Mouse (Mus musculus) neural tube, embryonic 10.5 days (tissue): Measurements from ENCODE around the gene Olfr1054.
"Not testable (repeated sequence)": the region's sequence is repeated elsewhere in the genome, so short reads cannot be mapped to it uniquely, and the experiment has no call there.

ENCODE experiments used
- DNase-seq: peaks from one replicate; pipeline ENCODE4 v3.0.0-alpha.2; 2017; ENCODE audit warnings: low spot score; ENCODE audit errors: extremely low spot score

Gene Olfr1054

DNA sequence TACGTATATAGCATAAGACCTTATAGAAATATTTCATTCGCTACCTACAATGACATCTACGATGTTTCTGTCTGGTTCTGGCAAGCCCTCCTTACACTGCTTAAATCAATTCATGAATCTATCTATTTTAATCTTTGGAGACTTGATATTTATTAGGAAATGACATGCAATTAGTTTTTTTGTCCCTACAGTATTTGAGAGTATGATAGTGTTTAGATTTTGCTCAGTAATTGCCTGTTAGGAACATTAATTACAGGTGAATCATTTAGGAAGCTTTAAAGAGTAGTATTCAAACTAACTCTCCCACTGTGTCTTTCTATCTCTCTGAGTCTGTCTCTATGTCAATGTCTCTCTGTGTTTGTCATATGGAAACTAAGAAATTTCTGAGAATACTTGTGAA lies at the start of gene Olfr1054:
Olfr1054 (minus strand) TSS at position 101 of the 400 bp plus-strand sequence.
- DNase-seq: no peak

DNA sequence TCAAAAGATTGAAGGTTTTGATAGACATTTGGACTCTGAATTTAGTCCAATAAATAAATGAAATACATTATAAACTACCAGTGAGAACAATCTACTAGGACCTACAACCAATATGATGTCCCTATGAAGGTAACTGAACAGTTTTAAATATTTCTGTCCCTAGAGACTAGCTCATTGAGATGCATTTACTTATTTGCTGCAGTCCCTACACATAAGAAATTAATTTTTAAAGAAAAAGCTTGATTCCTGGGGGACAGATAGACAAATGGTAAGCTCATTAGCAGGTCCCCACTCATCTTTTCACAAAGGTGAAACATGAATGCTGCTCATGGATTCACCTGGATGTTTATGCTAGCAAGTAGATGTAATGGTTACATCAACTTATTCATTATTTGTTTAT lies 43.1 kb upstream of the Olfr1054 start, which contains the start of gene Olfr1057:
Olfr1057 (minus strand) TSS at position 101 of the 400 bp plus-strand sequence.
- DNase-seq: no peak

DNA sequence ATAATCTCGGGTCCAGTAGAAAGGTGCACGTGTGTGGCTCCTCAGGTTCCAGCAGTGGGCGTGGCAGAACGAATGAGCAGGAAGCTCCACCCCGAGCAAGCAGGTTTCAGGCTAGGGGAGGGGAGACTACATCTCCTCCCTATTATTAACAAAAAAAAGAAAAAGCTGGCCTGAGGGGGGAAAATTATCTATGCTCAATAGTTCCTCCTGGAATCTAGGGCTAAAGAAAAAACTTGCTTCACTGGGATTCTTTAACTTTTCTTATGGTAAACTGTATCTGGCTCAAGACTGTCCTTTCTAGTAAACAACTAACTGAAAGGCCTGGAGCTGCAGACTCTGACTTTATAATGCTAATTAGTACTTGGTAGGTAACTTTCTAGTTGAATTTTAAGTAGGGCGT lies 31.1 kb upstream of the Olfr1054 start:
- DNase-seq: not testable (repeated sequence)

DNA sequence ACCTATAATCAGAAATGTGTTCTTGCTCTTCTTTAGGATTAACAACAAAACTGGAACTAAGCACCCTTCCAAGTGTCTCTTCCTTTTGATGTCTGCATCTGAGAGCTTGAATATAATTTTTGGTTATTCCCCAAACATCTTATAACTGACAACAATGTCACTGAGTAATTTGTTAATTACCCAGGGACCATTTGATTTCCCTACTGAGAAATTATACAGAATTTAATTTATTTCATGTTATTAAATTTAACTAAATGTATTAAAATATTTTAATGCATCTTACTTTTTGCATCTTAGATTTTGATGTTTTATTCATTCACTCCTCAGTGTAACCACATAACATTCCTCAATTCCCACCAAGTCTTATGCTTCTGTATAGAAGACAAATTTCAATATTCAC lies 27.1 kb upstream of the Olfr1054 start, which contains the start of gene Olfr1056:
Olfr1056 (minus strand) TSS at position 101 of the 400 bp plus-strand sequence.
- no peak for DNase-seq

DNA sequence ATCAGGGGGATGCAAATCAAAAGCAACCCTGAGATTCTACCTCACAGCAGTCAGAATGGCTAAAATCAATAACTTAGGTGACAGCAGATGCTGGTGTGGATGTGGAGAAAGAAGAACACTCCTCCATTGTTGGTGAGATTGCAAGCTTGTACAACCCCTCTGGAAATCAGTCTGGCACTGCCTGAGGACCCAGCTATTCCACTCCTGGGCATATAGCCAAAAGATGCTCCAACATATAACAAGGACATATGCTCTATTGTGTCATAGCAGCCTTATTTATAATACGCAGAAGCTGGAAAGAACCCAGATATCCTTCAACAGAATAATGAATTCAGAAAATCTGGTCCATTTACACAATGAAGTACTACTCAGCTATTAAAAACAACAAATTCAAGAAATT lies 16.5 kb upstream of the Olfr1054 start:
- DNase-seq: not testable (repeated sequence)

DNA sequence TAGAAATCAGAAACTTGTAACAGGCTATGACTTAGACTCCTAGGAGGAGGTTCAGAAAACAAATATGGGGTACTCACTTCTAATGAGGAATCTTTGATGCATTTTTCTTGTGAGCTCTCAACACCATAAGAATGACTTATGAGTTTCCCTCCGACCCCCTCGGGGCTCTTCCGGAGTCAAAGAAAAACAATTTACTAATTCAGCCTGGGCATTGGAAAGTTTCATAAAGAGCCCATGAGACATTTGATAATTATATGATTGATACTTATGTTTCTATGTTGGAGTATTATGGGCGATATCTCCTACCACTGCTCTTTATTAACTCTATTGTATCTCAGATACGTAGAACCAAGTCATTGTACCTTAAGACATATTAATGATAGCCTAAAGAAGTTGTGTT lies 15.0 kb upstream of the Olfr1054 start, which contains the start of gene Olfr1055:
Olfr1055 (minus strand) TSS at position 101 of the 400 bp plus-strand sequence.
- no peak for DNase-seq

DNA sequence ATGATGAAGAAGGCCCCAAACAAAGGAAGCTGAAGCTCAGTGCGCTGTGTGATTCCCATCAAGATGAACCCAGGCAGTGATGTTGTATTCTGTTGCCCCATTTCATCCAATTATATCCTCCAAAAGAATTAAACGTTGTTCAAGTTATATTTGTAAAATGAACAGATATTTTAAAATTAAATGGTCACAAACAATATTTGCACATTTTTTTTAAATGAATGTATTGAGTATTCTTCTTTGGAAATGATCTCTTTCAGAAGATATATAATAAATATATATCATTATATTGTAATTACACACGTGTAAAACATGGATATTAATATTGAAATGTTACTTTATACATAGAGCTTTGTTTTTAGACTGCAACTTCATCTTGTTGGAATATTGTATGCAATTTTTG lies 20.0 kb downstream of the Olfr1054 start, which contains the start of gene Olfr1053:
Olfr1053 (minus strand) TSS at position 101 of the 400 bp plus-strand sequence.
- DNase-seq: no peak

DNA sequence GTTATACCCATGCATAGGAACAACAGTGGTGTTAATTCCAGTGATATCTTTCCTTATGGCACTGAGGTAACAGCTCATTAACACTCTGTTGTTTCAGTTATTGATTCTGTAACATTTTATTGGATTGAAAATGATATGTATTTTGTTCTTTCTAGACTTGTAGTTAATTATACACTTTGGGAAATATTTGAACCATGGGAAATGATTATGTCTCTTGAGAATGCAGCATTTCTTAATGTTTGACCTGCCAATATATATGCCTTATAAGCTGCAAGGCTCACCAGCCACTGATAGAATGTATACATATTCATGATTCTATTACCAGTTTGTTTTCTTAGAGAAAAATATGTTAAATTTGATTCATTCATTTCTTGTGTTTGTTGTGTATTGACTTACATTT lies 43.1 kb downstream of the Olfr1054 start, which contains the start of gene Olfr1052:
Olfr1052 (plus strand) TSS at position 301 of the 400 bp plus-strand sequence.
- DNase-seq: no peak
